Mouse (Mus musculus) heart, postnatal 14 days (tissue): ENCODE measurements around the gene Pibf1. TPM values are rescaled to one million over a fixed set of nuclear protein-coding genes. Genes with fewer than 3 reads are reported as not detected.
A peak's percentile ranks its signal among the peaks of the same experiment; 100 is the strongest.

Experiments used
- DNase-seq, 2 experiments: peaks; one replicate each; pipeline ENCODE4 v3.0.0; 2021 to 2022
- intact Hi-C: fragments of 180-260 bp; cut with DNase I; formaldehyde crosslinking; loops from one replicate; pipeline ENCODE4 v1.15.1; 2025
- long read RNA-seq, 2 experiments: library from polyadenylated mRNA; stranded (forward); transcript quantifications; one replicate each; pipeline ENCODE4 v2.0.0; 2021
- total RNA-seq, 2 experiments: library from RNA; stranded (reverse); gene quantifications; 2 replicates each; pipeline ENCODE4 v1.2.3; 2021

The Pibf1 gene
- total RNA-seq = 1 to 10 TPM; 7.3 to 9.0 TPM
- long read RNA-seq, experiment 1, transcript Pibf1-201 (18 exons, 2,797 nt) = major isoform, 13 of 16 reads
- long read RNA-seq, experiment 1, partial matches to known transcripts = 0 of 16 reads
- long read RNA-seq, experiment 1, other reads (novel, unspliced or antisense) = 2 of 16 reads
- long read RNA-seq, experiment 2, transcript Pibf1-201 (18 exons, 2,797 nt) = major isoform, 15 of 18 reads
- long read RNA-seq, experiment 2, partial matches to known transcripts = 1 of 18 reads
- long read RNA-seq, experiment 2, other reads (novel, unspliced or antisense) = 2 of 18 reads

DNA sequence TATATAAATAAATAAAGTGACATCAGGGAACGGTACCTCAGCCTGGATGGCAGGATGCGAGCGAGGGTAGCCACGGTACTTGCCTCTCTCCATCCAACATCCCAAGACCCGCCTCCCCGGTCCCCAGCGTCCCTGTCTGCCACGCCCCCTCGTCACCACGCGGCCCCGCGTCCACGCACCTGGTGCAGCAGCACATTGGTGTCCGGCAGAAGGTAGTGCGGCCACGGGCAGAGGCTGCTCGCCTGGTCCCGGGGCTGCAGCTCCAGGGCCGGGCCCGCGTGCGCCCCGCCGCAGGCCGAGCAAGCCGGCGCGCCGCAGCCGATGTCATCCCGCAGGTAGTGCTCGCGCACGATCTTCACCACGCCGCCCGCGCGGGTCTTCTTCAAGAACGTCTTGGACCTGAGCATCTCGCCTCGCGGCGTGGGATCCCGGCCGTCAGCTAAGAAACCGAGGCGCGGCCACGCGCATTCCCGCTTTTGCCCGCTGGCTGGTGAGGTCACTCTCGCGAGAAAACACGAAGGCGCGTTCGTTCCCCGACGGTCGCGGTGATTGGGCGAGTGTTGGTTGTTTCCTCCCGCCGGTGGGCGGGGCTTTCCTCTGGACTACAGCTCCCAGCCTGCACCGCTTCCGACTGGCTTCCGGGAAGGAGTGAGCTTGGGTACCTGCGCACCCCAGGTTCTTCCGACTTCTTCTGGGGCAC is at the start of gene Pibf1, which contains the start of gene Dis3:
TSS of gene Pibf1 (plus strand) at position 158 of the 700 bp plus-strand sequence.
TSS of gene Dis3 (minus strand) at position 504 of the 700 bp plus-strand sequence.
- intact Hi-C loops = loop anchor here (5.0 kb wide), 1 partner anchor 57 kb away; no protein-coding TSS in a partner anchor
- DNase-seq = peak; percentile 99

- DNase-seq = no peak
- intact Hi-C loops = no loop called here
Observed at GRCm38 (mm10) chr14:99058959-99059586, 40.2 kb upstream of the Pibf1 start.

DNA sequence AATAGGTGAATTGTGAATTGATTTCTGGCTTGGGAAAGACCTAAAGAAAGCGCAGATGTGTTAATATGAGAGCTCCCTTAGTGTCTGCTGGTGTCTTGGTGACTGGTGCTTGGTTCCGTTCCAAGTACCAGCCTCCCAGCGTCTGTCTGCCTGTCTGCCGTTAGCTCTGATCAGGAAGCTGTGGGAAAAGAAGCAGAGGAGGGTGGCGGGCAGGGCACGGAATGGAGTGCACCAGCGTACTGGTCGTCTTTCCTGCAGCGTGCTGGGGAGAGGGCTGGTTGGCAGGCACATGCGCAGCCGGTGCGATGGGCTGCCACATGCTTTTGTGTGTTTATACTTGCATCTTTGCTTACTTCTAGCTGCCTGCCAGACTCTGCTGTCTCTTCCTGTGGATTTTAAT is 38.6 kb upstream of the Pibf1 start:
- intact Hi-C loops = no loop called here
- no peak for DNase-seq

- intact Hi-C loops = no loop called here
- DNase-seq = no peak
Observed at GRCm38 (mm10) chr14:99063091-99063490, 36.1 kb upstream of the Pibf1 start.

GRCm38 (mm10) chr14:99071146-99071545 is 28.1 kb upstream of the Pibf1 start:
- DNase-seq = no peak
- intact Hi-C loops = no loop called here

- no peak for DNase-seq
- intact Hi-C loops = no loop called here
Observed at GRCm38 (mm10) chr14:99088947-99089346, 10.3 kb upstream of the Pibf1 start.

DNA sequence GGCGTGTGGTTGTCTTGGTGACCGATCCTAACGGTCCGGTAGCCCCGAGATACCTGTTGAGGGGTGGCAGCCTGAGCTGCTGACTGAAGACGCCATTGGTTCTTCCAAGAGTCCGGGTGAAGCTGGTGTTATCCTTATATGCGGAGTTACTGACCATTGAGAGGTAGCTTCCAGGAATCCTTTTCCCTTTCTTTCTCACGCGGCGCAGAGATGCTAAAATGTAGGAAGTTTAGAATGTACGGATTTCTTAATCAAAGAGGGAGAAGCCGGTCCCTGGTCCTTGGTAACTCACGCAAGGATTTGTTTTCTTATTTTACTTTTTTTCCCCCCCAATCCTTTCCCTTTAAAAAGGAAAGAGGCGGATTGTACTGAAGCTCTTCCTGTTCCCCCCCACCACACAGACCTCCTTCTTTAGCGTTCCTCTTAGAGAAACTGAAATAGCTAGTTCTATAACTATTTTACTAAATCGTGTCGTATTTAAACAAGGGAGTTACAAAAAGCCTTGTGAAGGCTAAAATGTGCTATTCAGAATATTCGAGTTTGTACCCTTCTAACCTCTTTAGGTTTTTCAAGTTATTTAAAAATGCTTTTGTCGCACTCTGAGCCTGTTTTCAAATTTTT is 853 bp downstream of the Pibf1 start:
- intact Hi-C loops = loop anchor here (5.0 kb wide), 1 partner anchor 58 kb away; no protein-coding TSS in a partner anchor
- peak in 1 of 2 experiments; percentile 5 for DNase-seq

DNA sequence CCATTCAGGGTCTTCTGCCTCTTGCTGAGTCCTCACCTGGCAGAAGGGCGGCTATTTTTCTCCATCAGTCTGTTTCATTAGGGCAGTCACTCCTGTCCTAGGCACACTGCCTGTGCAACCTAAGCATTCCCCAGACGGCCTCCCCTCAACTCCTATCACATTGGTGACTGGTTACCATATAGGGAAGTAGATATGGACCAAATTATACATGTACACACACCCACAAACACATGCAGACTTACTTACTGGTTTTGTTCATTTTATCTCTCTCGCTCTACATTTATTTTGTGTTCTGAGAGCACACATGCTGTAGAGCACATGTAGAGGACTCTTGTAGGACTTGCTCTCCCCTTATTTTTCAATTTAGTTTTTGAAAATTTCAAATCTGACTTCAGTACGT is 3.8 kb downstream of the Pibf1 start:
- intact Hi-C loops = no loop called here
- no peak for DNase-seq

DNA sequence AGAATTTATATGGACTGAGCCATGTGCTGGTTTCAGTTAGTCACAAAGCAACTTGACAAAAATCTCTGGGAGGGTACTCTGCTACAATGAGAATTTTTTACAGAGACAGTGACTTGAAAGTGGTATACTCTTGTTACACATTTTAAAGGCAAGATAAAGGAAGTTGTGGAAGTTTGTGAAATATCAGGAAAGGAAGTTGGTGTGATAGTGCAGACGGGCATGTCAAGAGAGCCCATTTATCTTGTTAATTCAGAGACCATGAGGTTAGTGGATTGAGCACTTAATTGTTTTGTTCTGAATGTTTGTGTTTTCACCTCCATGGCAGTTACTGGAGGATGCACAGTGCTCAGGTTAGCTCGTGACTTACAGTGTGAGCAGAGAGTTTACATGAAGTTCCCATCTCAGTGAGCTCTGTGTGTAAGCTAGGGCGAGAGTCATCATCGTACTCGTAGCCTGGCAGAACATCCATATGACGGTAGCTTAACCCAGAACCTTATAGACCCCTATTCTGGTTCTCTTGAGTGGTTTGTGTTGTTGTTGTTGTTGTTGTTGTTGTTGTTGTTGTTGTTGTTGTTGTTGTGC is 5.4 kb downstream of the Pibf1 start:
- intact Hi-C loops = no loop called here
- DNase-seq = no peak

GRCm38 (mm10) chr14:99106671-99107070 is 7.4 kb downstream of the Pibf1 start:
- intact Hi-C loops = no loop called here
- no peak for DNase-seq

- DNase-seq = no peak
- intact Hi-C loops = no loop called here
Observed at GRCm38 (mm10) chr14:99107631-99108187, 8.5 kb downstream of the Pibf1 start.

DNA sequence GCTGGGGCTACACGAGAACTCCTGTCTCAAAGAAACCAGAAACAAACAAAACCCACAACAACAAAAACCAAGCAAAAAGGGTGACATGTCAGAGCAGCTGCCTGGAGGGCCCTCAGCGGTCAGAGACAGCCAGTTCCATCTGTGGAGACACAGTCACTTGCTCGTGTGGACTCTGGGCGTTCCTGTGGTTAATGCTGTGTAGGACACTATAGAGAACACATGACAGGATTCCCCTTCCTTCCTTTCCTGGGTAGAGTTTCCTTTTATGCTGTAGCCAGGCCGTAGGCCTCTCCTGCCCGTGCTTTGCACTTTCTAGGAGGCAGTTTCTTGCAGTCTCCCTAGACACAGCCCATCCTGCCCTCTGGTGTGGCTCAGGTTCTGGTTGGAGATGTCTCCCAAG is 9.5 kb downstream of the Pibf1 start:
- intact Hi-C loops = no loop called here
- no peak for DNase-seq

- DNase-seq = no peak
- intact Hi-C loops = no loop called here
Observed at GRCm38 (mm10) chr14:99117576-99117975, 18.4 kb downstream of the Pibf1 start.

DNA sequence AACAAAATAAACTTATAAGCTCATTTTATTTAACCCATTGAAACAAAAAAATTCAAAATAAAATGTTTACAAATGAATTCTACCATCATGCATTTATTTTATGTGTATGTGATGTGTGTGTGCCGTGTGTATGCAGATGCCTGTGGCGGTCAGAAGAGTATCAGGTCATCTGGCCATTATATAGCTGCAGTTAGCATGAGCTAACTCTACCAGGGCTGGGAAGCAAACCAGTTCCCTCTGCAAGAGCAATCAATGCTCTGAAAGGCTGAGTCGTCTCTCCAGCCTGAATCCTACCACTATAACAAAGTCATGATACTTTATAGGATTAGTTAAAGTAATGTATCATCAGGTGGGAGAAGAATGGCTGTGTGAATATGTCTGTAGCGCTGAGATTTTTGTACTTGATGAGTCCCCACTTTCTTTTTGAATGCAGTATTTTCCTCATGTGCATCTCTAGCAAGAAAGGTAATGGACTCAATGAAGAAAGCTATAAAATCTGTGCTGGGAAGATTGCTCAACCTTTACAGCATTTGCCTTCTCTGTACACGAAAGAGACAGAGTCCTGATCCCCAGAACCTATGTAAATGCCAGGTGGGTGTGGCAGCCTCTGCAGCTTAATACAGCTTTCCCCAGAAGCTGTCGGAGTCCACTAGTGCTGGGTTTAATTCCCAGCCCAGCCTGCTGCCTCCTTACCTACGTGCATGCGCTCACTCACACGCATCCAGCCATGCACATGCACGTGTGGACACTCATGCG is 22.5 kb downstream of the Pibf1 start:
- DNase-seq = no peak
- intact Hi-C loops = no loop called here

- DNase-seq = no peak
- intact Hi-C loops = no loop called here
Observed at GRCm38 (mm10) chr14:99124076-99124475, 24.9 kb downstream of the Pibf1 start.

DNA sequence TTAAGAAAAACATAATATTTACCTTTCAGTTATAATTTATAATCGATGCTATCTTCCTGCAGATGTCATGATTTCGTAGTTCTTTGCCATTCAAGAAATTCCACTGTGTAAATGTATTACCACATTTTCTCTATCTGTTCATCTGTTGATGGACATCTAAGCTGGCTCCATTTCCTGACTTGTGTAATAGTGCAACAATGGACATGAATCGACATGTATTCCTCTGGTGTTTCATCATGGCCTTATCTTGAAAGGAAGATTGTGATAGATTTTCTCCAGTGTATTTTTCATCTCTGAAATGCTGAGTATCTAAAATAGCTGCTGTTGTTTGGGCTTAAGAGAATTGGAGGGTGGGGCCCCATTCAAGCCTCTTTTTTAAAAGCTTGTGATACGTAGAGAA is 27.5 kb downstream of the Pibf1 start:
- DNase-seq = no peak
- intact Hi-C loops = no loop called here

DNA sequence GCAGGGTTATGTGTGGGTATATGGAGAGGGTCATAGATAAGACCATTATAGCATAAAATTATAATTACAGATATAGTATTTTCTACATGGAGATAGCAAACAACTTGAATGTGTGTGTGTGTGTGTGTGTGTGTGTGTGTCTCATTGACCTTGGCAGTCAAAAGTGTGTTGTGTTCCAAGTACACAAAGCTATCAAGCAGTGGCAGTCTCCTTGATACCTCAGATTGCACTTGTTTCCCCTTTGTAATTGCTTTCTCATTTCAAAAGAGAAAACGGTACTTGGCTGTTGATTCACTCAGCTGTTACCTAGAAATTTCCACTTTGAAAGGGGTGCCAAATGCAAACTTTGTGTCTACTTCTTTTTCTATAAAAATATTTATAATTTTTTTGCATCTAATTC is 28.3 kb downstream of the Pibf1 start:
- intact Hi-C loops = no loop called here
- DNase-seq = no peak

GRCm38 (mm10) chr14:99129050-99129449 is 29.8 kb downstream of the Pibf1 start:
- intact Hi-C loops = no loop called here
- DNase-seq = no peak

DNA sequence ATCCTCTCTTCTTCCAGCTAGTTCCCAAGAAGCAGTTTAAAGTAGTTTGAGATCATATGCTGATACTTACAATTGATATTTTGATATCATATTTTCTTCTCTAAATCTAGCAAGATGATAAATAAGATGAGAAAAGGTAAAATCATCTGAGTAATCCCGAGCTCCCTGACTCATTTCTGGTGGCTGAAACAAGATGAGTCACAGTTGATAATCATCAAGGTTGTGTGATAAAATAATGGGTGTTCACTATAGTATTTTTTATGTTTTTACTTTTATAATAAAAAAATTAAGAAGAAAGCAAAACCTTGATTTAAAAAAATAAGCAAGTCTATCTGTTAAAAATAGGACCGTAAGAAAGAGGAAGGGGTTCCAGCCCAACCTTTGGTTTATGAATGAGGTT is 34.8 kb downstream of the Pibf1 start:
- DNase-seq = no peak
- intact Hi-C loops = no loop called here

DNA sequence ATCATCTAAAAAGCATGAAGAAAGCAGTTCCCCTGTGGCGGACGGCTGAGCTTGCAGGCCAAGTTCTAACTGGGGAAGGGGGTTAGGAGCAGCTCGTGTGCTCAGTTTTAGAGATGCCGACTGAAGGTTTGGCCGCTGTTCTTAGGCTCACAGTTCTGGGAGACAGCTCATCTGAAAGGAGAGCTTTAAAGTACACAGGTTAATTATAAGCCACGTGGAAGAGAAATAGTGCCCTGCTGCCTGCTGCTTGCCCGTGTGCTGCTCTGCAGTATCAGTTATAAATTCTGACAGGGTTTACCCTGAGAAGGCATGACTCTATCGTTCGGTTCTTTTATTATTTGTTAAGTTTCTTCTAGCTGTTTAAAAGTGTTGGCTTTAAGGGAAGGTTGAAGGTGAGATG is 36.5 kb downstream of the Pibf1 start:
- intact Hi-C loops = no loop called here
- DNase-seq = no peak
